Mouse (Mus musculus) hindbrain, postnatal 0 days (tissue): ENCODE results near the gene Gpr55. TPM values are rescaled to one million over a fixed set of nuclear protein-coding genes. Genes with fewer than 3 reads are reported as not detected.

ENCODE experiments used
- ATAC-seq: fragments of 200-750 bp; cut with Nextera tagmentation; 2 replicates; pipeline ENCODE4 v1.8.0; 2017; ENCODE audit warnings: mild to moderate bottlenecking, moderate TSS enrichment, moderate library complexity
- DNase-seq: peaks from one replicate; pipeline ENCODE4 v3.0.0-alpha.2; 2015; ENCODE audit warnings: low spot score
- H3K27ac ChIP-seq: fragments of 300-500 bp; sonication (generic); 2 replicates; pipeline ENCODE4 v1.5.1; 2014; ENCODE audit warnings: mild to moderate bottlenecking
- H3K27me3 ChIP-seq: fragments of 300-500 bp; sonication (generic); 2 replicates; pipeline ENCODE4 v1.6.1; 2014; ENCODE audit warnings: low read length, mixed read lengths; ENCODE audit not compliant: insufficient read depth
- H3K36me3 ChIP-seq: fragments of 300-500 bp; sonication (generic); 2 replicates; pipeline ENCODE4 v1.6.1; 2014; ENCODE audit warnings: low read length, mixed read lengths; ENCODE audit not compliant: insufficient read depth
- H3K4me1 ChIP-seq: fragments of 300-500 bp; sonication (generic); 2 replicates; pipeline ENCODE4 v1.6.1; 2014; ENCODE audit warnings: antibody characterized with exemption, low read length, mixed read lengths; ENCODE audit not compliant: insufficient read depth
- H3K4me2 ChIP-seq: fragments of 300-500 bp; sonication (generic); 2 replicates; pipeline ENCODE4 v1.6.1; 2014; ENCODE audit warnings: low read depth, mild to moderate bottlenecking, low read length, moderate library complexity, mixed read lengths
- H3K4me3 ChIP-seq: fragments of 300-500 bp; sonication (generic); 2 replicates; pipeline ENCODE4 v1.5.1; 2014; ENCODE audit warnings: low read length
- H3K9ac ChIP-seq: fragments of 300-500 bp; sonication (generic); replicated peaks from 2 replicates; pipeline ENCODE4 v1.6.1; 2014; ENCODE audit warnings: mild to moderate bottlenecking, low read length, moderate library complexity, mixed read lengths
- H3K9me3 ChIP-seq: fragments of 300-500 bp; sonication (generic); 2 replicates; pipeline ENCODE4 v1.6.1; 2016; ENCODE audit warnings: low read length, mixed read lengths
- CTCF ChIP-seq: IDR thresholded peaks from 2 replicates; pipeline ENCODE4 v1.5.1; 2016; ENCODE audit warnings: antibody characterized with exemption, control low read depth, low read depth
- WGBS: fragments of 180-500 bp; shearing (Covaris S2); extraction: QIAGEN DNeasy Blood & Tissue Kit; methylation state at CpG from one replicate; pipeline ENCODE4 v1.1.7; 2014; 5-methylcytosine and 5-hydroxymethylcytosine counted together
- polyA plus RNA-seq: library from polyadenylated mRNA; unstranded; fragments of >200 nt; fragmentation: Nextera tagmentation; extraction: Ambion mirVana; gene quantifications from 2 replicates; pipeline ENCODE4 v1.2.1, GENCODE M21; 2015
- total RNA-seq: library from RNA; depleted of rRNA; stranded (reverse); fragments of >200 nt; gene quantifications from 2 replicates; pipeline ENCODE4 v1.2.3, GENCODE M21; 2014

Gpr55 gene
- total and polyA plus RNA-seq, 2 experiments from 2014 or later = 0.14 to 0.21 TPM

GRCm38 (mm10) chr1:85942318-85942717 lies 18.5 kb downstream of the Gpr55 start:
- Histone ChIP-seq H3K4me1 (no peaks in the 10 kb centered on the region), H3K4me2 (no peak overlapping the region), H3K9me3 (no peaks in the 10 kb centered on the region), H3K27me3 (no peaks in the 10 kb centered on the region), H3K27ac (no peak overlapping the region), H3K9ac (no peak overlapping the region), H3K36me3 (no peaks in the 10 kb centered on the region), H3K4me3 (no peak overlapping the region)
- no peak for TF ChIP-seq CTCF
- no peak for DNase-seq
- 88% methylated on average over 8 of the region's 8 CpGs for WGBS
- ATAC-seq = no peak

GRCm38 (mm10) chr1:85937323-85937722 lies 23.5 kb downstream of the Gpr55 start:
- no peak for TF ChIP-seq CTCF
- no peak for ATAC-seq
- H3K9me3 ChIP-seq = no peaks in the 10 kb centered on the region
- peaks cover 18% of the 10 kb centered on the region for H3K4me1 ChIP-seq
- H3K4me2 ChIP-seq = no peak overlapping the region
- H3K36me3 ChIP-seq = no peaks in the 10 kb centered on the region
- H3K27ac ChIP-seq = no peak overlapping the region
- no peak overlapping the region for H3K9ac ChIP-seq
- 88% methylated on average over 1 of the region's 1 CpGs for WGBS
- DNase-seq = no peak
- H3K4me3 ChIP-seq = no peak overlapping the region
- H3K27me3 ChIP-seq = no peaks in the 10 kb centered on the region

- no peak overlapping the region for H3K4me3 ChIP-seq
- 59% methylated on average over 6 of the region's 6 CpGs for WGBS
- H3K4me2 ChIP-seq = no peak overlapping the region
- H3K36me3 ChIP-seq = no peaks in the 10 kb centered on the region
- H3K27ac ChIP-seq = no peak overlapping the region
- DNase-seq (no peak), ATAC-seq (no peak)
- H3K9ac ChIP-seq = no peak overlapping the region
- H3K9me3 ChIP-seq = no peaks in the 10 kb centered on the region
- TF ChIP-seq CTCF = no peak
- no peaks in the 10 kb centered on the region for H3K27me3 ChIP-seq
- peaks cover 19% of the 10 kb centered on the region for H3K4me1 ChIP-seq
These were observed 24.5 kb downstream of the Gpr55 start for GRCm38 (mm10) chr1:85936265-85936664.

GRCm38 (mm10) chr1:85935148-85935852 lies 25.5 kb downstream of the Gpr55 start:
- H3K36me3 ChIP-seq = no peaks in the 10 kb centered on the region
- H3K9me3 ChIP-seq = no peaks in the 10 kb centered on the region
- no peak overlapping the region for H3K9ac ChIP-seq
- DNase-seq (peak; percentile 65), ATAC-seq (no peak)
- H3K4me2 ChIP-seq = no peak overlapping the region
- H3K4me3 ChIP-seq = no peak overlapping the region
- no peaks in the 10 kb centered on the region for H3K27me3 ChIP-seq
- WGBS = 51% methylated on average over 8 of the region's 8 CpGs
- no peak overlapping the region for H3K27ac ChIP-seq
- peak; percentile 70 for TF ChIP-seq CTCF
- peaks cover 22% of the 10 kb centered on the region for H3K4me1 ChIP-seq

GRCm38 (mm10) chr1:85934560-85934959 lies 26.2 kb downstream of the Gpr55 start:
- Histone ChIP-seq H3K4me3 (no peak overlapping the region), H3K4me2 (no peak overlapping the region), H3K27me3 (no peaks in the 10 kb centered on the region), H3K9ac (no peak overlapping the region), H3K9me3 (no peaks in the 10 kb centered on the region), H3K4me1 (peaks cover 22% of the 10 kb centered on the region), H3K36me3 (no peaks in the 10 kb centered on the region), H3K27ac (no peak overlapping the region)
- ATAC-seq (no peak), DNase-seq (no peak)
- 15% methylated on average over 7 of the region's 7 CpGs for WGBS
- TF ChIP-seq CTCF = no peak

- 14% methylated on average over 11 of the region's 11 CpGs for WGBS
- no peak for TF ChIP-seq CTCF
- no peak overlapping the region for H3K4me3 ChIP-seq
- peaks cover 25% of the 10 kb centered on the region for H3K4me1 ChIP-seq
- H3K27ac ChIP-seq = peak overlapping the region; percentile 64; the same call in 1 of the 2 replicates
- H3K9ac ChIP-seq = peak overlapping the region; percentile 35
- peak overlapping the region; percentile 28; the same call in 1 of the 2 replicates for H3K4me2 ChIP-seq
- H3K36me3 ChIP-seq = no peaks in the 10 kb centered on the region
- DNase-seq (peak; percentile 45), ATAC-seq (peak; percentile 43)
- H3K9me3 ChIP-seq = no peaks in the 10 kb centered on the region
- no peaks in the 10 kb centered on the region for H3K27me3 ChIP-seq
These were observed 27.0 kb downstream of the Gpr55 start for GRCm38 (mm10) chr1:85933631-85934465.
